Mouse (Mus musculus) ES-E14 (cell line): ENCODE measurements around the gene Ppp1r9a.

Experiments
- HCFC1 ChIP-seq: IDR thresholded peaks from 2 replicates; pipeline ENCODE4 v1.6.1; 2012; ENCODE audit warnings: low read length, inconsistent platforms, borderline replicate concordance; ENCODE audit not compliant: insufficient read depth
- MAFK ChIP-seq: IDR thresholded peaks from 2 replicates; pipeline ENCODE4 v1.6.1; 2014; ENCODE audit warnings: mild to moderate bottlenecking, low read depth, low read length, inconsistent platforms; ENCODE audit not compliant: insufficient read depth
- ZC3H11A ChIP-seq: IDR thresholded peaks from 2 replicates; pipeline ENCODE4 v1.6.1; 2012; ENCODE audit warnings: low read depth, mild to moderate bottlenecking, inconsistent platforms, low read length, borderline replicate concordance
- ZNF384 ChIP-seq: IDR thresholded peaks from 2 replicates; pipeline ENCODE4 v1.6.1; 2012; ENCODE audit warnings: low read depth, low read length, inconsistent platforms

DNA sequence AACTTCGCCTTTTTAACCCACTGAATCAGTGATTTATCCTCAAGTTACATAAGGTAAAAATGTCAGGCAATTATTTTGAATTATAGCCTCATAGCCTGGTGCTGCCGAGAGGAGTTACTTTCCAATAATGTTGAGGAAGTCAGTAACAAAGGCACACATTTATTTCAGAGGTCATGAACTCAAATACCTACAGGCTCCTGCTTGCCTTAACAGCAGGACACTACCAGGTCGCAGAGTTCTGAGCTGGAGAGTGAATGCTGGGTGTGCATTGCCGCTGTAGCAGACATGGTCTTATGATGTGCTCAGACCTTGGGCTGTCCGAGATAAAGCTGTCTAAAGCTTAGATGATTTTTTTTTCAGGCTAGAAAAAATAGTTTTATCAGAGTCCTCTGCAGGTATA is 196.6 kb downstream of the Ppp1r9a start:
- TF ChIP-seq MAFK (no peak), ZC3H11A (no peak), HCFC1 (no peak), ZNF384 (no peak)
